Mouse (Mus musculus): ENCODE results near the gene Dpm2. TPM values are rescaled to one million over a fixed set of nuclear protein-coding genes. Genes with fewer than 3 reads are reported as not detected.

Gene Dpm2
- 122 TPM in 2 replicates for polyA plus RNA-seq (2014; fragmentation: Nextera tagmentation; extraction: Ambion mirVana)

DNA sequence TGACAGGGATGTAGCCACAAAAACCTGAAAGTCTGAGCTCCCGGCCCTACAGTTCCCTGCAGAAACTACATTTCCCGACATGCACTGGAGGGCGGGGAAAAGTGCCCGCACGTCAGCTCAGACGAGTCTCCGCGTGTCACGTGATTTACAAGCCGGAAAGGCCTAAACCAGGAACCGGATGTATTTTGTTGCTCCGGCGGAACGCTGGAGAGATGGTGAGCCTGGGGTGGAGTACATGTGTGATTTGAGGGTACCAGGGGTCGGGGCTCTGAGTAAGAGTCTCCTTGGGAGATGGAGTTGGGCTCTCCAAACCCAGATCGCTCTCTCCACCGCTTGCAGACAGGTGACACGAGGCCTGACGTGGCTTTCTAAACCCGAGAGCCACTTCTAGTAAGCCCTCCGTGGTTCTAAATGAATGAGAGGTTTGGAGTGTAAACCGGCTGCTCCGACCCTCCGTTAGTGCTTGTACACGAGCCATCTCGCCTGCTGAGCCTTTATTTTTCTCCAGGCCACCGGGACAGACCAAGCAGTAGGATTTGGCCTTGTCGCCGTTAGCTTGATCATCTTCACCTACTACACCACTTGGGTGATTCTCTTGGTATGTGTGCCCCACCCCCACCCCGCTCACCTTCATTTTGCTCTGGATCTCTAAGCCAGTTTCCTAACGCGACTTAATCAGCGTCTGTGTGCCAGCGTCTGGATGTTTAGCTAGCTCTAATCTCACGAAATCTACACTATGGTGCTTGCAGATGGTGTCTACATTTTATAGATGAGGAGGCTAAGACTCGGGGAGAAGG, at the start of gene Dpm2:
Dpm2 (plus strand) TSS at position 161 of the 797 bp plus-strand sequence.
- Histone ChIP-seq H3K4me1 (ENCODE audit: control insufficient read depth, insufficient read depth, low read length) (peaks cover 11% of the 10 kb centered on the region; the same call in 1 of the 2 replicates), H3K27me3 (ENCODE audit: control insufficient read depth, insufficient read depth, low read length) (no peaks in the 10 kb centered on the region), H3K4me3 (ENCODE audit: low read depth, low read length) (peak within 1 kb of the TSS; percentile 73), H3K27ac (ENCODE audit: low read length) (peak within 1 kb of the TSS; percentile 46; the same call in 1 of the 2 replicates), H3K4me2 (replicated peaks; ENCODE audit: low read depth, low read length) (peak within 1 kb of the TSS; percentile 87), H3K9ac (replicated peaks; ENCODE audit: low read depth, low read length) (peak within 1 kb of the TSS; percentile 67), H3K9me3 (ENCODE audit: control insufficient read depth, low read depth, low read length) (no peaks in the 10 kb centered on the region), H3K36me3 (ENCODE audit: control insufficient read depth, insufficient read depth, low read length) (peaks cover 23% of the 10 kb centered on the region)
- peak; percentile 82 for ATAC-seq (ENCODE audit: insufficient number of reproducible peaks, insufficient read depth, low FRiP score, low read depth)
- WGBS: 1% methylated on average over 36 of the region's 36 CpGs

DNA sequence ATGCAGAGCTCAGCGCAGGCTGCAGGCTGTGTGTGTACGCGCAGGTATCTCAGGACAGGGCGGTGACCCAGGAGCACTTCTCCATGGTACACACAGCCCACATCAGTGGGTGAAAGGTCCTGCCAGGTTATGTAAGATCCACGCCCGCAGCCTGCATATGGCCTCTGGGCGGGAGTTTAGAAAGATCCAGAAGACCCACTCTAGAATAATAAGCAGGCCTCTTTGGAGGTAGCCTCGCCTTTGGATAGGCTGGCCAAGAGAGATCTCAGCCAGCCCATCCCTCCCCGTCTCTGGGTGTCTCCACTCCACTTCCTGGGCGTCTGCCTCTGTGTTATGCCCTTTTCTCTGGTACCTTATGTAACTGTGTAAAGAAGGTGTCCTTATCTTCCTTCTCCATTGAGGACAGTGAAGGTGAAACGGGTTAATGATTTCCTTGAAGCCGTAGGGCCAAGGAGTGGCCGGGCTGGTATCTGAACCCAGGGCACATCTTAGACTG, 46.1 kb upstream of the Dpm2 start:
- H3K36me3 ChIP-seq (ENCODE audit: control insufficient read depth, insufficient read depth, low read length): no peaks in the 10 kb centered on the region
- ATAC-seq (ENCODE audit: insufficient number of reproducible peaks, insufficient read depth, low FRiP score, low read depth): peak; percentile 73
- no peaks in the 10 kb centered on the region for H3K27me3 ChIP-seq (ENCODE audit: control insufficient read depth, insufficient read depth, low read length)
- H3K9ac ChIP-seq (replicated peaks; ENCODE audit: low read depth, low read length): no peak overlapping the region
- H3K9me3 ChIP-seq (ENCODE audit: control insufficient read depth, low read depth, low read length): no peaks in the 10 kb centered on the region
- H3K4me3 ChIP-seq (ENCODE audit: low read depth, low read length): no peak overlapping the region
- 74% methylated on average over 13 of the region's 13 CpGs for WGBS
- no peaks in the 10 kb centered on the region for H3K4me1 ChIP-seq (ENCODE audit: control insufficient read depth, insufficient read depth, low read length)
- no peak overlapping the region for H3K4me2 ChIP-seq (replicated peaks; ENCODE audit: low read depth, low read length)
- H3K27ac ChIP-seq (ENCODE audit: low read length): no peak overlapping the region

GRCm38 (mm10) chr2:32525816-32526215, 44.8 kb upstream of the Dpm2 start:
- H3K27ac ChIP-seq (ENCODE audit: low read length): no peak overlapping the region
- H3K9me3 ChIP-seq (ENCODE audit: control insufficient read depth, low read depth, low read length): no peaks in the 10 kb centered on the region
- 87% methylated on average over 12 of the region's 12 CpGs for WGBS
- no peak overlapping the region for H3K4me3 ChIP-seq (ENCODE audit: low read depth, low read length)
- no peak for ATAC-seq (ENCODE audit: insufficient number of reproducible peaks, insufficient read depth, low FRiP score, low read depth)
- no peaks in the 10 kb centered on the region for H3K27me3 ChIP-seq (ENCODE audit: control insufficient read depth, insufficient read depth, low read length)
- H3K4me1 ChIP-seq (ENCODE audit: control insufficient read depth, insufficient read depth, low read length): no peaks in the 10 kb centered on the region
- no peaks in the 10 kb centered on the region for H3K36me3 ChIP-seq (ENCODE audit: control insufficient read depth, insufficient read depth, low read length)
- H3K4me2 ChIP-seq (replicated peaks; ENCODE audit: low read depth, low read length): no peak overlapping the region
- no peak overlapping the region for H3K9ac ChIP-seq (replicated peaks; ENCODE audit: low read depth, low read length)

DNA sequence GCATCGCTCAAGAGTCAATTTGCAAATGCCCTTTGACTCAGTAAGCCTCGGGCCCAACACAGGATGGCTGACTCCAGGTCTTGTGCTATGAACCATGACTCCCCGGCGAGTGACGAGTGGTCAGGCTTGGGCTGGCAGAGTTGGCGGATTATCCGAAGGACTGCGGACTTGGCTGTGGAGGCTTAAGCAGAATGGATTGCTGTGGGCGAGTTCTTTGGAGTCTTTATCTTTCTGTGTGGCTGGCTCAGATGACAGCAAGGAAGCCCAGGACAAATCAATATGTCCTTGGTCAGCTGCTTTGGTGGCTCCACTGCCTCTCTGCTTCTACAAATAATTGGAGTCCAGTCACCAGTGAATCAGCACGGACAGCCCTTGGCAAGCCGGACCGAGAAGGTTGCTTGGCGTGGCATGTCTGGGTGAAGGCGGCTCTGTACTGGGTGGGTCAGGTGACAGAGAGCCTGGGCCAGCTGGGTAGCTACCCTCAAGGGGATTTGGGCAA, 43.1 kb upstream of the Dpm2 start:
- H3K4me2 ChIP-seq (replicated peaks; ENCODE audit: low read depth, low read length): no peak overlapping the region
- no peak overlapping the region for H3K4me3 ChIP-seq (ENCODE audit: low read depth, low read length)
- WGBS: 70% methylated on average over 14 of the region's 14 CpGs
- no peaks in the 10 kb centered on the region for H3K27me3 ChIP-seq (ENCODE audit: control insufficient read depth, insufficient read depth, low read length)
- no peaks in the 10 kb centered on the region for H3K4me1 ChIP-seq (ENCODE audit: control insufficient read depth, insufficient read depth, low read length)
- no peak for ATAC-seq (ENCODE audit: insufficient number of reproducible peaks, insufficient read depth, low FRiP score, low read depth)
- H3K27ac ChIP-seq (ENCODE audit: low read length): no peak overlapping the region
- H3K9ac ChIP-seq (replicated peaks; ENCODE audit: low read depth, low read length): no peak overlapping the region
- no peaks in the 10 kb centered on the region for H3K9me3 ChIP-seq (ENCODE audit: control insufficient read depth, low read depth, low read length)
- H3K36me3 ChIP-seq (ENCODE audit: control insufficient read depth, insufficient read depth, low read length): no peaks in the 10 kb centered on the region

DNA sequence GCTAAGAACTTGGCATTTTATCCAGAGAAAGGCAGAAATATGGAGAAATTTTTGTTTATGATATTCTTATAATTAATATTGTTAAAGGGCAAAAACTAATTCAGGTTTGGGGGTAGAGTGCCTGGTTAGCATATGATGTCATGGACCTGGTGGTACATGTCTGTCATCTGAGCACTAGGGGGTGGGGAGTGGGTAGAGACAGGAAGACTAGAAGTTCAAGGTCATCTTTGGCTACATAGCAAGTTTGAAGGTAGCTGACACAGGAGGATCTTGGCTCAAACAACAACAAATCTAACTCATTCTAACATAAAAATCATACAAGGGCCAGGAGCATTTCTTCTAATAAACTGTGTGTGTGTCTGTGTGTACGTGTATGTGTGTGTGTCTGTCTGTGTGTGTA, 42.3 kb upstream of the Dpm2 start:
- no peaks in the 10 kb centered on the region for H3K4me1 ChIP-seq (ENCODE audit: control insufficient read depth, insufficient read depth, low read length)
- no peak for ATAC-seq (ENCODE audit: insufficient number of reproducible peaks, insufficient read depth, low FRiP score, low read depth)
- no peak overlapping the region for H3K4me3 ChIP-seq (ENCODE audit: low read depth, low read length)
- H3K36me3 ChIP-seq (ENCODE audit: control insufficient read depth, insufficient read depth, low read length): no peaks in the 10 kb centered on the region
- H3K9ac ChIP-seq (replicated peaks; ENCODE audit: low read depth, low read length): no peak overlapping the region
- WGBS: 85% methylated on average over 1 of the region's 1 CpGs
- H3K4me2 ChIP-seq (replicated peaks; ENCODE audit: low read depth, low read length): no peak overlapping the region
- H3K27me3 ChIP-seq (ENCODE audit: control insufficient read depth, insufficient read depth, low read length): no peaks in the 10 kb centered on the region
- H3K9me3 ChIP-seq (ENCODE audit: control insufficient read depth, low read depth, low read length): no peaks in the 10 kb centered on the region
- H3K27ac ChIP-seq (ENCODE audit: low read length): no peak overlapping the region

DNA sequence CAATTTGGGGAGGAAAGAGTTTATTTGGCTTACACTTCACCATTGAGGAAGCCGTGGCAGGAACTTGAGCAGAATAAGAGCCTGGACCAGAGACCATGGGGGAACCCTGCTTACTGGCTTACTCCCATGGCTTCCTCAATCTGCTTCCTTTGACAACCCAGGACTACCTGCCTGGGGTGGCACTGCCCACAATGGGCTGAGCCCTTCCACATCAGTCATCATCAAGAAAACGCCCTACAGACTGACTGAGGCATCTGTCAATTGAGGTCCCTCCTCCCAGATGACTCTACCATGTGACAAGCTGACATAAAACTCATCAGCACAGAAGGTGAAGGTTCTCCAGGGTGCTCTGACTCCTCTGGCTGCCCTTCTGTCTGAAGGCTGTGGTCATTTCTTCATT, 40.2 kb upstream of the Dpm2 start:
- no peak overlapping the region for H3K4me2 ChIP-seq (replicated peaks; ENCODE audit: low read depth, low read length)
- H3K27ac ChIP-seq (ENCODE audit: low read length): no peak overlapping the region
- no peak for ATAC-seq (ENCODE audit: insufficient number of reproducible peaks, insufficient read depth, low FRiP score, low read depth)
- WGBS: 79% methylated on average over 2 of the region's 2 CpGs
- H3K36me3 ChIP-seq (ENCODE audit: control insufficient read depth, insufficient read depth, low read length): no peaks in the 10 kb centered on the region
- H3K9ac ChIP-seq (replicated peaks; ENCODE audit: low read depth, low read length): no peak overlapping the region
- no peaks in the 10 kb centered on the region for H3K27me3 ChIP-seq (ENCODE audit: control insufficient read depth, insufficient read depth, low read length)
- H3K4me3 ChIP-seq (ENCODE audit: low read depth, low read length): no peak overlapping the region
- H3K4me1 ChIP-seq (ENCODE audit: control insufficient read depth, insufficient read depth, low read length): peaks cover 5% of the 10 kb centered on the region; the same call in 1 of the 2 replicates
- H3K9me3 ChIP-seq (ENCODE audit: control insufficient read depth, low read depth, low read length): no peaks in the 10 kb centered on the region

GRCm38 (mm10) chr2:32533163-32533562, 37.5 kb upstream of the Dpm2 start:
- Histone ChIP-seq H3K9ac (replicated peaks; ENCODE audit: low read depth, low read length) (no peak overlapping the region), H3K27ac (ENCODE audit: low read length) (no peak overlapping the region), H3K4me2 (replicated peaks; ENCODE audit: low read depth, low read length) (no peak overlapping the region), H3K9me3 (ENCODE audit: control insufficient read depth, low read depth, low read length) (no peaks in the 10 kb centered on the region), H3K4me3 (ENCODE audit: low read depth, low read length) (no peak overlapping the region), H3K27me3 (ENCODE audit: control insufficient read depth, insufficient read depth, low read length) (no peaks in the 10 kb centered on the region), H3K36me3 (ENCODE audit: control insufficient read depth, insufficient read depth, low read length) (no peaks in the 10 kb centered on the region), H3K4me1 (ENCODE audit: control insufficient read depth, insufficient read depth, low read length) (peaks cover 23% of the 10 kb centered on the region)
- no peak for ATAC-seq (ENCODE audit: insufficient number of reproducible peaks, insufficient read depth, low FRiP score, low read depth)
- 81% methylated on average over 2 of the region's 2 CpGs for WGBS

- peak overlapping the region; percentile 36 for H3K9ac ChIP-seq (replicated peaks; ENCODE audit: low read depth, low read length)
- H3K4me1 ChIP-seq (ENCODE audit: control insufficient read depth, insufficient read depth, low read length): peaks cover 30% of the 10 kb centered on the region
- H3K9me3 ChIP-seq (ENCODE audit: control insufficient read depth, low read depth, low read length): no peaks in the 10 kb centered on the region
- no peaks in the 10 kb centered on the region for H3K27me3 ChIP-seq (ENCODE audit: control insufficient read depth, insufficient read depth, low read length)
- peak overlapping the region; percentile 84 for H3K4me3 ChIP-seq (ENCODE audit: low read depth, low read length)
- 11% methylated on average over 13 of the region's 13 CpGs for WGBS
- peak overlapping the region; percentile 66 for H3K4me2 ChIP-seq (replicated peaks; ENCODE audit: low read depth, low read length)
- peak overlapping the region; percentile 95 for H3K27ac ChIP-seq (ENCODE audit: low read length)
- H3K36me3 ChIP-seq (ENCODE audit: control insufficient read depth, insufficient read depth, low read length): no peaks in the 10 kb centered on the region
- no peak for ATAC-seq (ENCODE audit: insufficient number of reproducible peaks, insufficient read depth, low FRiP score, low read depth)
These were observed 36.5 kb upstream of the Dpm2 start for GRCm38 (mm10) chr2:32534061-32534732.

Measured in stomach, embryonic 14.5 days (tissue).